Mouse (Mus musculus) limb, embryonic 15.5 days (tissue): ENCODE results near the gene Csmd2. TPM values are rescaled to one million over a fixed set of nuclear protein-coding genes. Genes with fewer than 3 reads are reported as not detected.

Experiments used
- ATAC-seq: fragments of 200-750 bp; cut with Nextera tagmentation; 2 replicates; pipeline ENCODE4 v1.8.0; 2017; ENCODE audit warnings: low read depth, moderate TSS enrichment; ENCODE audit not compliant: insufficient number of reproducible peaks, low FRiP score, low TSS enrichment
- H3K27ac ChIP-seq: fragments of 300-500 bp; sonication (generic); 2 replicates; pipeline ENCODE4 v1.5.1; 2015; ENCODE audit warnings: moderate library complexity, mild to moderate bottlenecking, inconsistent platforms
- H3K27me3 ChIP-seq: fragments of 300-500 bp; sonication (generic); 2 replicates; pipeline ENCODE4 v1.6.1; 2015; ENCODE audit warnings: inconsistent platforms
- H3K36me3 ChIP-seq: fragments of 300-500 bp; sonication (generic); 2 replicates; pipeline ENCODE4 v1.6.1; 2015; ENCODE audit warnings: inconsistent platforms
- H3K4me1 ChIP-seq: fragments of 300-500 bp; sonication (generic); 2 replicates; pipeline ENCODE4 v1.6.1; 2015; ENCODE audit warnings: inconsistent platforms
- H3K4me2 ChIP-seq: fragments of 300-500 bp; sonication (generic); 2 replicates; pipeline ENCODE4 v1.6.1; 2015; ENCODE audit warnings: mild to moderate bottlenecking, inconsistent platforms
- H3K4me3 ChIP-seq: fragments of 300-500 bp; sonication (generic); 2 replicates; pipeline ENCODE4 v1.5.1; 2015; ENCODE audit warnings: mild to moderate bottlenecking, inconsistent platforms
- H3K9ac ChIP-seq: fragments of 300-500 bp; sonication (generic); 2 replicates; pipeline ENCODE4 v1.6.1; 2015; ENCODE audit warnings: inconsistent platforms
- H3K9me3 ChIP-seq: fragments of 300-500 bp; sonication (generic); 2 replicates; pipeline ENCODE4 v1.6.1; 2016; ENCODE audit warnings: inconsistent platforms
- WGBS: fragments of 180-500 bp; shearing (Covaris S2); methylation state at CpG from one replicate; pipeline ENCODE4 v1.1.7; 2015; 5-methylcytosine and 5-hydroxymethylcytosine counted together
- polyA plus RNA-seq: library from polyadenylated mRNA; unstranded; fragments of >200 nt; fragmentation: Nextera tagmentation; extraction: Ambion mirVana; gene quantifications from 2 replicates; pipeline ENCODE4 v1.2.1, GENCODE M21; 2015

Csmd2 gene
- polyA plus RNA-seq, 1 experiment from 2014 or later, result 0.13 TPM

GRCm38 (mm10) chr4:128227377-128228316, 240.0 kb downstream of the Csmd2 start:
- Histone ChIP-seq H3K27ac (no peak overlapping the region), H3K4me2 (no peak overlapping the region), H3K9ac (no peak overlapping the region), H3K4me3 (no peak overlapping the region), H3K4me1 (peaks cover 8% of the 10 kb centered on the region; the same call in 1 of the 2 replicates), H3K36me3 (no peaks in the 10 kb centered on the region), H3K27me3 (no peaks in the 10 kb centered on the region), H3K9me3 (no peaks in the 10 kb centered on the region)
- no peak for ATAC-seq
- 18% methylated on average over 13 of the region's 13 CpGs for WGBS

- peak overlapping the region; percentile 47; the same call in 1 of the 2 replicates for H3K27ac ChIP-seq
- H3K4me3 ChIP-seq, result no peak overlapping the region
- 64% methylated on average over 13 of the region's 13 CpGs for WGBS
- no peak overlapping the region for H3K9ac ChIP-seq
- 0 out of 2 replicates have a peak, but pooled peaks have one; percentile 14 for ATAC-seq
- H3K4me1 ChIP-seq, result peaks cover under 1% of the 10 kb centered on the region; the same call in 1 of the 2 replicates
- no peaks in the 10 kb centered on the region for H3K27me3 ChIP-seq
- no peak overlapping the region for H3K4me2 ChIP-seq
- H3K9me3 ChIP-seq, result no peaks in the 10 kb centered on the region
- no peaks in the 10 kb centered on the region for H3K36me3 ChIP-seq
These were observed 245.8 kb downstream of the Csmd2 start for GRCm38 (mm10) chr4:128233458-128233857.

GRCm38 (mm10) chr4:128239113-128239512, 251.5 kb downstream of the Csmd2 start:
- no peaks in the 10 kb centered on the region for H3K27me3 ChIP-seq
- H3K4me3 ChIP-seq, result no peak overlapping the region
- H3K4me2 ChIP-seq, result no peak overlapping the region
- H3K27ac ChIP-seq, result no peak overlapping the region
- no peaks in the 10 kb centered on the region for H3K9me3 ChIP-seq
- H3K36me3 ChIP-seq, result no peaks in the 10 kb centered on the region
- no peak for ATAC-seq
- no peaks in the 10 kb centered on the region for H3K4me1 ChIP-seq
- no peak overlapping the region for H3K9ac ChIP-seq
- WGBS, result 52% methylated on average over 1 of the region's 1 CpGs

GRCm38 (mm10) chr4:128241075-128241853, 253.6 kb downstream of the Csmd2 start:
- no peaks in the 10 kb centered on the region for H3K9me3 ChIP-seq
- H3K27me3 ChIP-seq, result no peaks in the 10 kb centered on the region
- H3K4me2 ChIP-seq, result no peak overlapping the region
- H3K9ac ChIP-seq, result no peak overlapping the region
- no peak for ATAC-seq
- no peaks in the 10 kb centered on the region for H3K36me3 ChIP-seq
- WGBS, result 53% methylated on average over 19 of the region's 19 CpGs
- H3K4me1 ChIP-seq, result no peaks in the 10 kb centered on the region
- H3K27ac ChIP-seq, result no peak overlapping the region
- H3K4me3 ChIP-seq, result no peak overlapping the region

- no peak overlapping the region for H3K27ac ChIP-seq
- H3K9ac ChIP-seq, result no peak overlapping the region
- H3K4me1 ChIP-seq, result no peaks in the 10 kb centered on the region
- WGBS, result 86% methylated on average over 2 of the region's 2 CpGs
- H3K4me2 ChIP-seq, result no peak overlapping the region
- no peak overlapping the region for H3K4me3 ChIP-seq
- H3K36me3 ChIP-seq, result no peaks in the 10 kb centered on the region
- H3K27me3 ChIP-seq, result no peaks in the 10 kb centered on the region
- no peaks in the 10 kb centered on the region for H3K9me3 ChIP-seq
- no peak for ATAC-seq
These were observed 254.2 kb downstream of the Csmd2 start for GRCm38 (mm10) chr4:128241854-128242356.

GRCm38 (mm10) chr4:128245201-128245600, 257.5 kb downstream of the Csmd2 start:
- no peaks in the 10 kb centered on the region for H3K9me3 ChIP-seq
- no peak overlapping the region for H3K9ac ChIP-seq
- no peak overlapping the region for H3K4me3 ChIP-seq
- no peaks in the 10 kb centered on the region for H3K4me1 ChIP-seq
- no peaks in the 10 kb centered on the region for H3K36me3 ChIP-seq
- 33% methylated on average over 2 of the region's 2 CpGs for WGBS
- no peak overlapping the region for H3K4me2 ChIP-seq
- no peak for ATAC-seq
- no peaks in the 10 kb centered on the region for H3K27me3 ChIP-seq
- no peak overlapping the region for H3K27ac ChIP-seq

GRCm38 (mm10) chr4:128248676-128249075, 261.0 kb downstream of the Csmd2 start:
- no peak overlapping the region for H3K4me3 ChIP-seq
- no peak for ATAC-seq
- no peaks in the 10 kb centered on the region for H3K27me3 ChIP-seq
- H3K9me3 ChIP-seq, result no peaks in the 10 kb centered on the region
- WGBS, result 7% methylated on average over 5 of the region's 5 CpGs
- no peaks in the 10 kb centered on the region for H3K36me3 ChIP-seq
- H3K4me2 ChIP-seq, result no peak overlapping the region
- no peak overlapping the region for H3K27ac ChIP-seq
- H3K9ac ChIP-seq, result no peak overlapping the region
- no peaks in the 10 kb centered on the region for H3K4me1 ChIP-seq

GRCm38 (mm10) chr4:128259211-128259610, 271.6 kb downstream of the Csmd2 start:
- H3K9ac ChIP-seq, result no peak overlapping the region
- no peaks in the 10 kb centered on the region for H3K27me3 ChIP-seq
- H3K9me3 ChIP-seq, result no peaks in the 10 kb centered on the region
- H3K27ac ChIP-seq, result no peak overlapping the region
- no peak for ATAC-seq
- H3K4me1 ChIP-seq, result no peaks in the 10 kb centered on the region
- no peak overlapping the region for H3K4me2 ChIP-seq
- no peaks in the 10 kb centered on the region for H3K36me3 ChIP-seq
- 80% methylated on average over 5 of the region's 5 CpGs for WGBS
- no peak overlapping the region for H3K4me3 ChIP-seq

GRCm38 (mm10) chr4:128260907-128261560, 273.4 kb downstream of the Csmd2 start, which contains the start of gene Hmgb4:
Gene Hmgb4 (minus strand): TSS chr4:128260957.
- Histone ChIP-seq H3K4me3 (no peak within 1 kb of the TSS), H3K36me3 (no peaks in the 10 kb centered on the region), H3K27me3 (no peaks in the 10 kb centered on the region), H3K27ac (no peak within 1 kb of the TSS), H3K9me3 (no peaks in the 10 kb centered on the region), H3K4me1 (no peaks in the 10 kb centered on the region), H3K4me2 (no peak within 1 kb of the TSS), H3K9ac (no peak within 1 kb of the TSS)
- WGBS, result 56% methylated on average over 8 of the region's 8 CpGs
- no peak for ATAC-seq

GRCm38 (mm10) chr4:128264491-128264890, 276.8 kb downstream of the Csmd2 start:
- Histone ChIP-seq H3K4me1 (no peaks in the 10 kb centered on the region; the same call in 1 of the 2 replicates), H3K9ac (no peak overlapping the region), H3K4me3 (no peak overlapping the region), H3K27me3 (no peaks in the 10 kb centered on the region), H3K9me3 (no peaks in the 10 kb centered on the region), H3K27ac (no peak overlapping the region), H3K36me3 (no peaks in the 10 kb centered on the region), H3K4me2 (no peak overlapping the region)
- WGBS, result 90% methylated on average over 5 of the region's 5 CpGs
- no peak for ATAC-seq

GRCm38 (mm10) chr4:128265341-128265740, 277.7 kb downstream of the Csmd2 start:
- WGBS, result 79% methylated on average over 3 of the region's 3 CpGs
- Histone ChIP-seq H3K27ac (no peak overlapping the region), H3K4me3 (no peak overlapping the region), H3K4me1 (peaks cover 4% of the 10 kb centered on the region; the same call in 1 of the 2 replicates), H3K36me3 (no peaks in the 10 kb centered on the region), H3K9ac (no peak overlapping the region), H3K4me2 (no peak overlapping the region), H3K27me3 (no peaks in the 10 kb centered on the region), H3K9me3 (no peaks in the 10 kb centered on the region)
- ATAC-seq, result no peak
